Mouse (Mus musculus) lung, embryonic 16.5 days (tissue): ENCODE data around the gene Arg1. TPM values are rescaled to one million over a fixed set of nuclear protein-coding genes. Genes with fewer than 3 reads are reported as not detected.

Source experiments
- ATAC-seq: fragments of 200-750 bp; cut with Nextera tagmentation; 2 replicates; pipeline ENCODE4 v1.8.0; 2017; ENCODE audit warnings: low read depth, mild to moderate bottlenecking, moderate library complexity
- H3K27ac ChIP-seq: fragments of 300-500 bp; sonication (generic); 2 replicates; pipeline ENCODE4 v1.5.1; 2014; ENCODE audit warnings: mild to moderate bottlenecking, control low read depth, low read length
- H3K27me3 ChIP-seq: fragments of 300-500 bp; sonication (generic); 2 replicates; pipeline ENCODE4 v1.6.1; 2014; ENCODE audit warnings: low read depth, low read length, mixed read lengths; ENCODE audit not compliant: control insufficient read depth, insufficient read depth
- H3K36me3 ChIP-seq: fragments of 300-500 bp; sonication (generic); 2 replicates; pipeline ENCODE4 v1.6.1; 2014; ENCODE audit warnings: low read length; ENCODE audit not compliant: control insufficient read depth, insufficient read depth
- H3K4me1 ChIP-seq: fragments of 300-500 bp; sonication (generic); replicated peaks from 2 replicates; pipeline ENCODE4 v1.6.1; 2014; ENCODE audit warnings: low read length, mixed read lengths; ENCODE audit not compliant: control insufficient read depth, insufficient read depth
- H3K4me2 ChIP-seq: fragments of 300-500 bp; sonication (generic); 2 replicates; pipeline ENCODE4 v1.6.1; 2014; ENCODE audit warnings: low read depth, low read length, control low read depth
- H3K4me3 ChIP-seq: fragments of 300-500 bp; sonication (generic); 2 replicates; pipeline ENCODE4 v1.5.1; 2014; ENCODE audit warnings: mild to moderate bottlenecking, low read length, control low read depth
- H3K9ac ChIP-seq: fragments of 300-500 bp; sonication (generic); 2 replicates; pipeline ENCODE4 v1.6.1; 2014; ENCODE audit warnings: low read length, control low read depth
- H3K9me3 ChIP-seq: fragments of 300-500 bp; sonication (generic); 2 replicates; pipeline ENCODE4 v1.6.1; 2016; ENCODE audit warnings: low read length; ENCODE audit not compliant: control insufficient read depth
- WGBS: fragments of 180-500 bp; shearing (Covaris S2); extraction: QIAGEN DNeasy Blood & Tissue Kit; methylation state at CpG from one replicate; pipeline ENCODE4 v1.1.7; 2014; 5-methylcytosine and 5-hydroxymethylcytosine counted together
- polyA plus RNA-seq: library from polyadenylated mRNA; unstranded; fragments of >200 nt; fragmentation: Nextera tagmentation; extraction: Ambion mirVana; gene quantifications from 2 replicates; pipeline ENCODE4 v1.2.1, GENCODE M21; 2015

The Arg1 gene
- polyA plus RNA-seq, 1 experiment from 2014 or later, result 1.6 TPM

DNA sequence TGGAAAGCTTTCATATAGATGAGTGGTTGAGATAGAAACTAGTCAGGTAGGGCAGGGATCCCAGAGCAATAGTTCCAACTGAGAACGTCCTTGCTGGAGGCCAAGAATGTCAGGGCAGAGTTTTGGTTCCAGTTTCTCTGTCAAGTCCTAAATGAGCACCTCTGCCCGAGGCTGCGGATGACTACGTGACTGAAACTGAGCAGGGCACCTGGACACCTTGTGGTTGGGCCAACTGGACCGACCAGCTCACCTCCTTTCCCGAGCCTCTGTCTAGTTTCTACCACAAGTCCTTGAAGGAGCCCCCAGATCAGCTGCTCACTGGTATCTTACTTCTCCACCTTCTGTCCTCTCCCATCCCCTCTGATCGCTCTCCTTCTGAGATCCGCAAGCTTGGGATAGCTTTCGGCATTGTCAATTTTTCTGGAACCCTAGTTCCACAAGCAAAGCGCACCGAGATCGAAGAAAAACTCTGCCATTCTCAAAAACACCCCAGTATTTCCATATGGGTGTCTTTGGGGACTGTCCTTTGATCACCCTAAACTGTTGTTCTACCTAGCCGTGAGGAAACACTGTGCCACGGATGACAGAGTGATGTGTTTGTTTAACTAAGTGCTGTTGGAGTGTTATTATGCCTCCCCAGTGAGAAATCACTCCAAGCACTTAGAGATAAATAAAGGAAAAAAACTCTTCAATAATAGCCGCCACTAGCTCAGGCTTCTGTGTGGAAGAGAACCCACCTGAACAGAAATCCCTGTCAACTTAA, 31.2 kb upstream of the Arg1 start:
- peaks cover 12% of the 10 kb centered on the region for H3K4me1 ChIP-seq
- H3K9me3 ChIP-seq, result no peaks in the 10 kb centered on the region
- H3K27ac ChIP-seq, result no peak overlapping the region
- H3K4me3 ChIP-seq, result 0 out of 2 replicates have a peak overlapping the region, but pooled peaks have one; percentile 3
- peak overlapping the region; percentile 18 for H3K4me2 ChIP-seq
- ATAC-seq, result no peak
- 20% methylated on average over 15 of the region's 15 CpGs for WGBS
- H3K9ac ChIP-seq, result no peak overlapping the region
- no peaks in the 10 kb centered on the region for H3K27me3 ChIP-seq
- H3K36me3 ChIP-seq, result no peaks in the 10 kb centered on the region

DNA sequence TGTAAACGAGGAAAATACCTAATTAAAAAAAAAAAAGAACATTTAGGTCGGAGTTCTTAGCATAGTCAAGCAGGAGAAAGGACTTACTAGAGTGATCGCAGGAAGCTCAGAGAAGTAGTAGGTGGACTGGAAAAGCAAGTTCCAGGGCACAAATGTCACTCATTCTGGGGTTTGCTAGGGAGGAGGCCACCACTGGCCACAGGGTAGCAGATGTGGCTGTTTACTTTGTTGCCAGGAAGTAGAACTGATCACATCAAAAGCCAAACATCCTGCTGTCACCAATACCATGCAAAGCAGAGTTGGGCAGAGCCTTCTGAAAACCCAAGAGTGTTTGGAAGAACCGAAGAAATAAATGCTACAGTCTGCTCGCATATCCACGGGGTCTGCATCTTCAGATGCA, 26.6 kb upstream of the Arg1 start:
- 61% methylated on average over 6 of the region's 6 CpGs for WGBS
- Histone ChIP-seq H3K36me3 (no peaks in the 10 kb centered on the region), H3K27ac (no peak overlapping the region), H3K9ac (no peak overlapping the region), H3K27me3 (no peaks in the 10 kb centered on the region), H3K4me1 (peaks cover 6% of the 10 kb centered on the region), H3K4me2 (no peak overlapping the region), H3K4me3 (no peak overlapping the region), H3K9me3 (no peaks in the 10 kb centered on the region)
- no peak for ATAC-seq

DNA sequence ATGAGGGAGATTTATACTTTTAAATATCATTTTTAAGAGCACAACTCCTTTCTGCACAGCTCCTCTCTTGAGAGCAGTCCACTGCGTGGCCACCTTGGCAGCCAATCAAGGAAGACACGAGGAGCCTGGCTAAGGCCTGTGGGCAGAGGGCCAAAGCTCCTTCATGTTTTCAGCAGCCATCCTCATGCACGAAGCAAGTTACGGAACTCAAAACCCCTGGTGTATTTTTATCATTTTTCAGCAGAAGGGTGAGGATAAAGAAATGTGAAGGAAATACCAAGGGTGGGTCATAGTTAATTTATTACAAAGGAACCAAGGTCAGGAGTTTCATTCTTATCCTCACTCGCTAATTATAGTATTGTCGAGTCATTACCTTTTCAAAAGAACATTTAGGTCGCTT, 25.3 kb upstream of the Arg1 start:
- Histone ChIP-seq H3K4me2 (no peak overlapping the region), H3K9ac (no peak overlapping the region), H3K36me3 (no peaks in the 10 kb centered on the region), H3K9me3 (no peaks in the 10 kb centered on the region), H3K27me3 (no peaks in the 10 kb centered on the region), H3K4me3 (no peak overlapping the region), H3K27ac (no peak overlapping the region), H3K4me1 (peaks cover 5% of the 10 kb centered on the region; the same call in 1 of the 2 replicates)
- ATAC-seq, result no peak
- WGBS, result 52% methylated on average over 7 of the region's 7 CpGs

DNA sequence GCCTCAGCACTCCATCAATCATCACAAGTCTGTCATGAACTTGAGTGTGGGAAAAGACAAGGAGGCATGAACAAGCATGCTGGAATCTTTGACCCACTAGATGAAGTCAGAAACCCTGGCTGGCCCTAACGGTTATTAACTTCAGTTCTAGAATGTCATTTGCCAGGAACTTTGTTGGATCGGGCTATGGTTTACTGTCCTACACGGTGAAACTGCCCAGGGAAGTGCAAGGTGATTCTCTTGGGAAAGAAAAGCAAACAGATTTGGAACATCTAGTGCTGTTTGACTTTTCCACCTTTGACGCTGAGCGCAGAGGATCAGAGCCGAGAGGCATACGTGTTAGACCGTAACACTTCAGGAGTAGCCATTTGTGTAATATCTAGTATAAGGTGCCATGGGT, 24.3 kb upstream of the Arg1 start:
- H3K9ac ChIP-seq, result no peak overlapping the region

DNA sequence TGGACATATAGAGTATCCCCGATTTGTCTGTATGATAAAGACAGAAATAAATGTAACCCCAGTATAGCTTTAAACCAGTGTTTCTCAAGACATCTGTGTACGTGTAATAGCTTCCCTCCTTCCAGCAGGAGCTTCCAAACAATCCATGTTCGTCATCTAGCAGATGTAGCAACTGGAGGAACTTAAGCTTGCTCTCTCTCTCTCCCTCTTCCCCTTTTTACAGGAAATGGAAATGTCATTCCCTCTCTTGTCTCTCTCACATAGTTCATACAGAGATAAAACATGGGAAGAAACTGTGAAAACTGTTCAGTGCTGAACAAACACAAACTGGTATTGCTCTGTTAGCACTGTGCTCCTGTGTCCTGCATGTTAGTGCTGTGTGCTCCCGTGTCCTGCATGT, 22.9 kb upstream of the Arg1 start:
- Histone ChIP-seq H3K4me2 (no peak overlapping the region), H3K9me3 (no peaks in the 10 kb centered on the region), H3K4me3 (no peak overlapping the region), H3K27me3 (no peaks in the 10 kb centered on the region), H3K4me1 (peaks cover 5% of the 10 kb centered on the region; the same call in 1 of the 2 replicates), H3K36me3 (no peaks in the 10 kb centered on the region), H3K27ac (no peak overlapping the region), H3K9ac (no peak overlapping the region)
- 62% methylated on average over 4 of the region's 4 CpGs for WGBS
- ATAC-seq, result no peak

More for the DNA sequence above, 24.3 kb upstream of the Arg1 start:
- Histone ChIP-seq H3K27me3 (no peaks in the 10 kb centered on the region), H3K9me3 (no peaks in the 10 kb centered on the region), H3K4me1 (peaks cover 5% of the 10 kb centered on the region; the same call in 1 of the 2 replicates), H3K27ac (no peak overlapping the region), H3K4me2 (no peak overlapping the region), H3K36me3 (no peaks in the 10 kb centered on the region), H3K4me3 (no peak overlapping the region)
- WGBS, result 47% methylated on average over 8 of the region's 8 CpGs
- ATAC-seq, result no peak

DNA sequence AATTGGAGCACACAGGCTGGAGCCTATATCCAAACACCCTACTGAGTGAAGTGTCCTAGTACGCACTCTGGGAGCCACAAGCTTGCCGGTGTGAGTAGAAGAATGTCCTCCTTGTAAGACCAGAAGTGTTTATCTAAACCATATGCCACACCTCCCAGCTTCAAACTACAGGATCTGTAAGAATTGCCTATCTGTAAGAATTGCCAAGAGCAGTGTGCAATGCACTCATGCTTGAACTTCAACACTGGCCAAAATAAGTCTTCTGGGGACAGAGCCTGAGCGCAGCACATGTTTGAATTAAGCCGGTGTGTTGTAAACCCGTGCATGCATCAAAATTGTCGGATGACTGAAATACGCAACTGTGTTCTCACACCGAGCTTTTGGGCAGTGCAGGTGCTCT, 21.0 kb upstream of the Arg1 start:
- no peak overlapping the region for H3K27ac ChIP-seq
- 31% methylated on average over 8 of the region's 8 CpGs for WGBS

DNA sequence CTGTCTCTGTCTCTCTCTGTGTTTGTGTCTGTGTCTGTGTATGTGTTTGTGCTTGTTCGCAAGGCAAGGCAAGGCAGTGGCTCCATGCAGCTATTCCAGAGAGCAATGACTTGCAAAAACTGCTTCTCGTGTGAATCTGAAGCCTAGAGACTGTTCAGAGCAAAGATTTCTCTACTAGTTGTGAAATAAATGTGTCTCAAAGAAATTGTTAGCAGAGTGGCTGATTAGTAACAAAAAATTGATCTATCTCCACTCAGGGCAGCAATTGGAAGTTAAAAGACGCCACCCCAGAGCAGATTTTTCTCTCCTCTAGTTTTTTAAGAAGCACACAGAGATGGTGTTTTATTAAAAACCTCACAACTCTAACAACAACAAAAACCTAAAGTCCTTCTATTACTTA, 20.6 kb upstream of the Arg1 start:
- WGBS, result 63% methylated on average over 3 of the region's 3 CpGs
- no peak overlapping the region for H3K4me3 ChIP-seq
- H3K27ac ChIP-seq, result no peak overlapping the region
- H3K4me2 ChIP-seq, result no peak overlapping the region
- no peak overlapping the region for H3K9ac ChIP-seq
- H3K4me1 ChIP-seq, result peaks cover 5% of the 10 kb centered on the region; the same call in 1 of the 2 replicates
- H3K9me3 ChIP-seq, result no peaks in the 10 kb centered on the region
- ATAC-seq, result no peak
- H3K27me3 ChIP-seq, result no peaks in the 10 kb centered on the region
- no peaks in the 10 kb centered on the region for H3K36me3 ChIP-seq

More for the DNA sequence above, 21.0 kb upstream of the Arg1 start:
- H3K4me3 ChIP-seq, result no peak overlapping the region
- peak; percentile 83 for ATAC-seq
- H3K4me1 ChIP-seq, result peaks cover 5% of the 10 kb centered on the region; the same call in 1 of the 2 replicates
- no peaks in the 10 kb centered on the region for H3K27me3 ChIP-seq
- 0 out of 2 replicates have a peak overlapping the region, but pooled peaks have one; percentile 18 for H3K4me2 ChIP-seq
- H3K9me3 ChIP-seq, result no peaks in the 10 kb centered on the region
- H3K9ac ChIP-seq, result no peak overlapping the region
- no peaks in the 10 kb centered on the region for H3K36me3 ChIP-seq

DNA sequence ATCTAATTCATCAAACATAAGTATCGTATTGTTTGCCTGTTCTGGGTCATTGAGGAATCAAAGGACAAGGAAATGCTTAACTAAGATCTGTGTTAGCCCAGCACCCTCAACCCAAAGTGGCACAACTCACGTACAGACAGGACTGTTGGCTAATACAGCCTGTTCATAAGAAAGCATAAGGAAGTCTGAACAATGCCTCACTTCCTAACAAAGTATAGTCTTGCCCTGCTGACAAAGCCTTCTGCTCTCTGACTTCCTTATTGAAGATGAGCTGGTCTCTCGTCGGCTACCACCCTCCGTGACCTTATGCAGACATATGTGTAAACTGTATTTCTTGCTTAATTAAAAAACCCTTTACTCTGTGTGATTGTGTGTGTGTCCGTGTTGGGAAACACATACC, 2.9 kb upstream of the Arg1 start:
- no peaks in the 10 kb centered on the region for H3K36me3 ChIP-seq
- H3K9me3 ChIP-seq, result no peaks in the 10 kb centered on the region
- peaks cover 11% of the 10 kb centered on the region for H3K4me1 ChIP-seq
- 55% methylated on average over 6 of the region's 6 CpGs for WGBS
- H3K4me2 ChIP-seq, result no peak overlapping the region
- no peak overlapping the region for H3K4me3 ChIP-seq
- no peaks in the 10 kb centered on the region for H3K27me3 ChIP-seq
- peak; percentile 45; the same call in 1 of the 2 replicates for ATAC-seq
- no peak overlapping the region for H3K9ac ChIP-seq
- H3K27ac ChIP-seq, result no peak overlapping the region

DNA sequence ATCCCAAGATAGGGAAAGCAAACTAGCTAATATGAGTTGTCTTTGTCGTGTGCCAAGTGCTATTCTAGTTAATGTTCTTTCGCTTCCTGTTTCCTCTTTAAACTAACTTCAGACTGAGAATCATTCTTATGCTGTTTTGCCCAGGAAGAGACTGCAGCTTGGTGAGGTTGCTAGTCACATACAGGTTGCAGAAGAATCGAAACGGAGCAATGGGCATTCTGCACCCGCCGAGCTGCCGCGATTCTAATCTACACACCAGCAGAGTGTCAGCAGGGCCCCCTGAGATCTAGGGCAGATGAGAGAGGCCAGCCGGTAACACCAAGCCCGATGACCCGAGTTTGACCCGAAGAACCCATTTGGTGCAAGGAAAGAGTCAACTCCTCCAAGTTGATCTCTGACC, 788 bp upstream of the Arg1 start:
- Histone ChIP-seq H3K4me3 (peak overlapping the region; percentile 22; the same call in 1 of the 2 replicates), H3K4me2 (peak overlapping the region; percentile 43), H3K27me3 (no peaks in the 10 kb centered on the region), H3K4me1 (peaks cover 11% of the 10 kb centered on the region), H3K9me3 (no peaks in the 10 kb centered on the region), H3K9ac (no peak overlapping the region), H3K36me3 (no peaks in the 10 kb centered on the region), H3K27ac (no peak overlapping the region)
- WGBS, result 4% methylated on average over 12 of the region's 12 CpGs
- ATAC-seq, result no peak
